Mouse (Mus musculus) adrenal gland, postnatal 14 days (tissue): ENCODE measurements around the gene Plekhg2. TPM values are rescaled to one million over a fixed set of nuclear protein-coding genes. Genes with fewer than 3 reads are reported as not detected.

Source experiments
- DNase-seq: peaks from one replicate; pipeline ENCODE4 v3.0.0; 2021; ENCODE audit warnings: mixed read lengths
- total RNA-seq: library from RNA; stranded (reverse); gene quantifications from 2 replicates; pipeline ENCODE4 v1.2.3, GENCODE M21; 2021

The Plekhg2 gene
- total RNA-seq, 1 experiment from 2014 or later: 27.9 TPM

- DNase-seq: no peak
Observed at GRCm38 (mm10) chr7:28368276-28368920, 4.0 kb downstream of the Plekhg2 start.

GRCm38 (mm10) chr7:28367663-28368275, 4.6 kb downstream of the Plekhg2 start:
- no peak for DNase-seq

- no peak for DNase-seq
Observed at GRCm38 (mm10) chr7:28362441-28363060, 9.8 kb downstream of the Plekhg2 start.

GRCm38 (mm10) chr7:28361647-28362341, 10.6 kb downstream of the Plekhg2 start:
- DNase-seq: no peak

GRCm38 (mm10) chr7:28360291-28360690, 12.1 kb downstream of the Plekhg2 start:
- DNase-seq: no peak

GRCm38 (mm10) chr7:28359854-28360253, 12.5 kb downstream of the Plekhg2 start:
- DNase-seq: no peak

- no peak for DNase-seq
Observed at GRCm38 (mm10) chr7:28358431-28358830, 14.0 kb downstream of the Plekhg2 start.

- DNase-seq: peak; percentile 68
Observed at GRCm38 (mm10) chr7:28357984-28358383, 14.4 kb downstream of the Plekhg2 start.

- peak; percentile 64 for DNase-seq
Observed at GRCm38 (mm10) chr7:28356981-28357380, 15.4 kb downstream of the Plekhg2 start.

- DNase-seq: no peak
Observed at GRCm38 (mm10) chr7:28355221-28355620, 17.2 kb downstream of the Plekhg2 start.

GRCm38 (mm10) chr7:28354596-28354995, 17.8 kb downstream of the Plekhg2 start:
- no peak for DNase-seq

- no peak for DNase-seq
Observed at GRCm38 (mm10) chr7:28354113-28354581, 18.3 kb downstream of the Plekhg2 start.

- DNase-seq: no peak
Observed at GRCm38 (mm10) chr7:28353267-28353666, 19.1 kb downstream of the Plekhg2 start.

GRCm38 (mm10) chr7:28351676-28352191, 20.7 kb downstream of the Plekhg2 start:
- no peak for DNase-seq

GRCm38 (mm10) chr7:28350155-28350883, 22.1 kb downstream of the Plekhg2 start, which contains the start of gene Rps16:
Gene Rps16 (plus strand): TSS chr7:28350652.
- peak; percentile 100 for DNase-seq

- DNase-seq: no peak
Observed at GRCm38 (mm10) chr7:28348601-28349000, 23.8 kb downstream of the Plekhg2 start.

GRCm38 (mm10) chr7:28347746-28348145, 24.7 kb downstream of the Plekhg2 start:
- DNase-seq: peak; percentile 85

GRCm38 (mm10) chr7:28344637-28345036, 27.8 kb downstream of the Plekhg2 start:
- peak; percentile 71 for DNase-seq

GRCm38 (mm10) chr7:28341381-28341780, 31.0 kb downstream of the Plekhg2 start:
- peak; percentile 55 for DNase-seq

- peak; percentile 82 for DNase-seq
Observed at GRCm38 (mm10) chr7:28339213-28339917, 33.0 kb downstream of the Plekhg2 start.
